Mouse (Mus musculus) megakaryocyte, embryonic 14.5 days (primary cell): ENCODE data around the gene Tmem95.

ENCODE experiments used
- FLI1 ChIP-seq: IDR thresholded peaks from 2 replicates; pipeline ENCODE4 v1.6.1; 2012; ENCODE audit warnings: low read length, inconsistent platforms, mixed read lengths
- GATA1 ChIP-seq: IDR thresholded peaks from 3 replicates; pipeline ENCODE4 v1.6.1; 2012; ENCODE audit warnings: mixed read lengths, low read length, inconsistent platforms, borderline replicate concordance

DNA sequence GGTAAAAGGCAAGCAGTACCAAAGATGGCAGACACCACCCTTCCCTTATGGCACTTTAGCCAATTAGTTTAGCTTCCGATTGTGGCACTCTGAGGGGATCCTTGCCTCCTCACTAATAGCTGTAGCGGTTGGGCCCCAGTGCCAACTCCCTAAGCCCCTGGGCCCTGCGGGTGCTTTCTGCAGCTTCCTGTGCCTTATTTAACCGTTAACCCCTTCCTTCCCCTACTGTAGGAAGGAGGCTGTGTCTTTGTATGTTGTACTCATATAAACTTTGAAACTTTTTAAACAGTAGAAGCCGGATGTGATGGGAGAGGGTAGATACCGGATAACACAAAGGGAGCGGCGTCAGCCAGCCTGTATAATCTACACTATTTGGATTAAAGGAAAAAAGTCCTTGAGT lies 27.1 kb downstream of the Tmem95 start:
- TF ChIP-seq GATA1 (no peak), FLI1 (no peak)
